Mouse (Mus musculus): Measurements from ENCODE around the gene Alk. TPM values are rescaled to one million over a fixed set of nuclear protein-coding genes. Genes with fewer than 3 reads are reported as not detected.
A peak's percentile ranks its signal among the peaks of the same experiment; 100 is the strongest.

The Alk gene
- total RNA-seq (2012; rRNA removed) (not detected in 2 replicates), polyA plus RNA-seq (2012; ENCODE audit: insufficient read depth in 1 of 2, insufficient read length in 2 of 2, low read depth in 1 of 2, low replicate concordance in 2 of 2, missing spikeins in 1 of 2) (not detected)

DNA sequence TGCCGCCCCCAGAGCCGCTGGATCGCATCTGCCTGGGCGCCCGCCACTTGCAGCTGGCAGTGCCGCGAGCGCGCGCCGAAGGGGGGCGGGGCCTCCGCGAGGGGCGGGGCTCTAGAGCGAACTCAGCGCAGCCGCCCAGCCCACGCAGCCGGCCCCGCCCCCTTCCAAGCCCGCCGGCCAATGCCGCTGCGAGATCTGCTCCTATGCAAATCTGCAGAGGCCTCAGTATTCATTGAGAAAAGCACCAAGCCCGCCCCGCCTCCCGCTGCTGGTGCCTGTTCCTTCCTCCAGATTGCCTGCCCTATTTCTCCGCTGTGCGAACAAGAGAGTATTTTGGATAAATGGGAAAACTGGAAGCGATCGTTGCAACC, at the start of gene Alk:
Gene Alk, minus strand, starts transcription at position 18 of the 371 bp plus-strand sequence.
- no peaks in the 10 kb centered on the region for H3K4me1 ChIP-seq (ENCODE audit: control insufficient read depth in 1 of 2, insufficient read depth in 2 of 2, low read length in 2 of 2)
- no peak within 1 kb of the TSS for H3K27ac ChIP-seq (ENCODE audit: control insufficient read depth, low read depth, low read length)
- H3K27me3 ChIP-seq (ENCODE audit: control insufficient read depth in 1 of 2, insufficient read depth in 2 of 2, low read length in 2 of 2): no peaks in the 10 kb centered on the region
- H3K79me2 ChIP-seq (ENCODE audit: control insufficient read depth, insufficient read depth, low read length, poor library complexity): no peaks in the 10 kb centered on the region
- TF ChIP-seq CTCF (IDR thresholded peaks at IDR 0.05 in 2 of 3, conservative IDR thresholded peaks at IDR 0.05 in 1 of 3; ENCODE audit: control insufficient read depth in 1 of 3, insufficient read depth in 1 of 3, low read depth in 2 of 3, low read length in 3 of 3, poor library complexity in 1 of 3, severe bottlenecking in 1 of 3) (no peak), TAL1 (IDR thresholded peaks at IDR 0.05; ENCODE audit: low read length) (no peak), ETS1 (IDR thresholded peaks at IDR 0.05; ENCODE audit: low read depth, low read length) (no peak), BHLHE40 (IDR thresholded peaks at IDR 0.05; ENCODE audit: borderline replicate concordance, low read depth, low read length) (no peak), SMC3 (IDR thresholded peaks at IDR 0.05; ENCODE audit: low read depth, low read length) (no peak), HCFC1 (IDR thresholded peaks at IDR 0.05; ENCODE audit: low read depth, low read length) (no peak), MYC (IDR thresholded peaks at IDR 0.05; ENCODE audit: low read depth, low read length) (no peak), MYB (IDR thresholded peaks at IDR 0.05; ENCODE audit: low read depth, low read length) (no peak), GABPA (IDR thresholded peaks at IDR 0.05; ENCODE audit: low read depth, low read length) (no peak), USF2 (IDR thresholded peaks at IDR 0.05; ENCODE audit: borderline replicate concordance in 1 of 2, insufficient read depth in 1 of 2, low read depth in 1 of 2, low read length in 2 of 2) (no peak), UBTF (IDR thresholded peaks at IDR 0.05; ENCODE audit: borderline replicate concordance, insufficient read depth, low read depth, low read length) (no peak), CHD1 (IDR thresholded peaks at IDR 0.05; ENCODE audit: low read depth, low read length) (no peak), MXI1 (IDR thresholded peaks at IDR 0.05; ENCODE audit: low read depth, low read length) (no peak), JUND (IDR thresholded peaks at IDR 0.05; ENCODE audit: low read depth, low read length) (no peak), TBP (IDR thresholded peaks at IDR 0.05; ENCODE audit: low read depth, low read length) (no peak)
- no peak within 1 kb of the TSS for H3K4me3 ChIP-seq (ENCODE audit: control insufficient read depth in 1 of 2, insufficient read depth in 1 of 2, low read depth in 2 of 2, low read length in 2 of 2)
- H3K9ac ChIP-seq (ENCODE audit: control insufficient read depth, low read depth, low read length, poor library complexity, severe bottlenecking): no peak within 1 kb of the TSS
- no peaks in the 10 kb centered on the region for H3K36me3 ChIP-seq (ENCODE audit: control insufficient read depth in 1 of 2, insufficient read depth in 2 of 2, low read length in 2 of 2)
- DNase-seq (ENCODE audit: low read depth, low spot score): no peak
- no peaks in the 10 kb centered on the region for H3K9me3 ChIP-seq (replicated peaks; ENCODE audit: insufficient read depth, low read length)

DNA sequence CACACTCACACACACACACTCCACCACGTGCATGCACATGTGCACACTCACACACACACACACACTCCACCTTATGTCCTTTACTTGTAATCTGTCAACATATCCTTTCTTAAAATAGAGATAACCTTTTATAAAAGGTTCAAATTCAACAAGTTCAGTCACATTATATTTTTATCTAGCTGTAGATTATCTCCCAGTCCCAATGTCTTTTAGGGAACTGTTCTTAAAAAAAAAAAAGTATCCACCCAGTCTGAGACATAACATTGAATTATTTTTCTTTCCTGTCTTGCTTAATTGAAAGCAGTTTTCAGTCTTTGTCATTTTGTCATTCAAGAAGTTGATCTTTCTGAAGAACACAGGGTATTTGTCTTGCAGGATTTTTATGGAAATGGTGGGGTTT, 48.4 kb upstream of the Alk start:
- no peak for TF ChIP-seq CTCF (IDR thresholded peaks at IDR 0.05 in 2 of 3, conservative IDR thresholded peaks at IDR 0.05 in 1 of 3; ENCODE audit: control insufficient read depth in 1 of 3, insufficient read depth in 1 of 3, low read depth in 2 of 3, low read length in 3 of 3, poor library complexity in 1 of 3, severe bottlenecking in 1 of 3)
- TF ChIP-seq USF2 (IDR thresholded peaks at IDR 0.05; ENCODE audit: borderline replicate concordance in 1 of 2, insufficient read depth in 1 of 2, low read depth in 1 of 2, low read length in 2 of 2): no peak
- no peak for TF ChIP-seq MAFK (IDR thresholded peaks at IDR 0.05; ENCODE audit: borderline replicate concordance, low read depth, low read length)
- no peak for TF ChIP-seq TBP (IDR thresholded peaks at IDR 0.05; ENCODE audit: low read depth, low read length)
- no peak for TF ChIP-seq MAX (IDR thresholded peaks at IDR 0.05; ENCODE audit: low read length)
- TF ChIP-seq EP300 (IDR thresholded peaks at IDR 0.05; ENCODE audit: low read depth in 1 of 2, low read length in 2 of 2): peak in 1 of 2 experiments; percentile 28; a peak in 1 of 4 replicates
- no peak for TF ChIP-seq JUND (IDR thresholded peaks at IDR 0.05; ENCODE audit: low read depth, low read length)
- TF ChIP-seq GABPA (IDR thresholded peaks at IDR 0.05; ENCODE audit: low read depth, low read length): no peak
- no peak for TF ChIP-seq MEF2A (IDR thresholded peaks at IDR 0.05; ENCODE audit: extremely low read depth, insufficient replicate concordance, low read depth, low read length, poor library complexity, severe bottlenecking)
- TF ChIP-seq SMC3 (IDR thresholded peaks at IDR 0.05; ENCODE audit: low read depth, low read length): no peak
- TF ChIP-seq KAT2A (conservative IDR thresholded peaks at IDR 0.05; ENCODE audit: low read depth, low read length): no peak
- no peak for TF ChIP-seq E2F4 (IDR thresholded peaks at IDR 0.05; ENCODE audit: borderline replicate concordance, low read depth, low read length)
- TF ChIP-seq ZNF384 (IDR thresholded peaks at IDR 0.05; ENCODE audit: low read depth, low read length): peak; percentile 74
- peak; percentile 38; the same call in 1 of the 2 replicates for TF ChIP-seq ETS1 (IDR thresholded peaks at IDR 0.05; ENCODE audit: low read depth, low read length)
- TF ChIP-seq MYC (IDR thresholded peaks at IDR 0.05; ENCODE audit: low read depth, low read length): no peak
- peak; percentile 53; the same call in 1 of the 2 replicates for TF ChIP-seq GATA1 (IDR thresholded peaks at IDR 0.05; ENCODE audit: low read depth, low read length)
- peak; percentile 74 for TF ChIP-seq BHLHE40 (IDR thresholded peaks at IDR 0.05; ENCODE audit: borderline replicate concordance, low read depth, low read length)
- TF ChIP-seq UBTF (IDR thresholded peaks at IDR 0.05; ENCODE audit: borderline replicate concordance, insufficient read depth, low read depth, low read length): no peak
- H3K4me3 ChIP-seq (ENCODE audit: control insufficient read depth in 1 of 2, insufficient read depth in 1 of 2, low read depth in 2 of 2, low read length in 2 of 2): peak overlapping the region in 1 of 2 experiments; percentile 73; a peak in 2 of 4 replicates
- peak; percentile 4 for DNase-seq (ENCODE audit: low read depth, low spot score)

More for the DNA sequence above, 48.4 kb upstream of the Alk start:
- no peak overlapping the region for H3K9ac ChIP-seq (ENCODE audit: control insufficient read depth, low read depth, low read length, poor library complexity, severe bottlenecking)
- H3K27me3 ChIP-seq (ENCODE audit: control insufficient read depth in 1 of 2, insufficient read depth in 2 of 2, low read length in 2 of 2): no peaks in the 10 kb centered on the region
- H3K27ac ChIP-seq (ENCODE audit: control insufficient read depth, low read depth, low read length): no peak overlapping the region
- H3K79me2 ChIP-seq (ENCODE audit: control insufficient read depth, insufficient read depth, low read length, poor library complexity): no peaks in the 10 kb centered on the region
- H3K36me3 ChIP-seq (ENCODE audit: control insufficient read depth in 1 of 2, insufficient read depth in 2 of 2, low read length in 2 of 2): no peaks in the 10 kb centered on the region
- no peaks in the 10 kb centered on the region for H3K9me3 ChIP-seq (replicated peaks; ENCODE audit: insufficient read depth, low read length)
- peaks cover 0 to 3% of the 10 kb centered on the region in 2 experiments; a peak in 2 of 4 replicates for H3K4me1 ChIP-seq (ENCODE audit: control insufficient read depth in 1 of 2, insufficient read depth in 2 of 2, low read length in 2 of 2)

All from MEL (cell line).